Mouse (Mus musculus) ovary, adult 10 weeks (tissue): ENCODE data around the gene AI593442. TPM values are rescaled to one million over a fixed set of nuclear protein-coding genes. Genes with fewer than 3 reads are reported as not detected.

ENCODE experiments used
- polyA plus RNA-seq: library from polyadenylated mRNA; stranded (reverse); fragments of 350-450 nt; fragmentation: Illumina TruSeq; extraction: RNeasy Lipid Tissue Mini Kit (QIAGEN cat#74804); gene quantifications from one replicate; pipeline ENCODE4 v1.2.3, GENCODE M21; 2014

Gene AI593442
- 0.11 TPM for polyA plus RNA-seq

GRCm38 (mm10) chr9:52679362-52679947 lies at the start of gene AI593442:
TSS of gene AI593442 (minus strand) at chr9:52679780.

